Mouse (Mus musculus): ENCODE data around the gene Tnpo2. TPM values are rescaled to one million over a fixed set of nuclear protein-coding genes. Genes with fewer than 3 reads are reported as not detected.
A peak's percentile ranks its signal among the peaks of the same experiment; 100 is the strongest.

The Tnpo2 gene
- total and polyA plus RNA-seq, 3 experiments: 29.2 to 86.8 (median 62.3) TPM

- TF ChIP-seq CHD2 (IDR thresholded peaks at IDR 0.05; ENCODE audit: low read length): no peak
- no peak for TF ChIP-seq MYB (IDR thresholded peaks at IDR 0.05; ENCODE audit: low read depth, low read length)
- no peak for TF ChIP-seq E2F4 (IDR thresholded peaks at IDR 0.05; ENCODE audit: borderline replicate concordance, low read depth, low read length)
Measured at GRCm38 (mm10) chr8:84989810-84990209, 46.9 kb upstream of the Tnpo2 start (continued).

- Histone ChIP-seq H3K4me3 (ENCODE audit: control insufficient read depth in 1 of 2, insufficient read depth in 1 of 2, low read depth in 2 of 2, low read length in 2 of 2) (peak within 1 kb of the TSS; percentile 75 to 81), H3K27me3 (ENCODE audit: control insufficient read depth in 1 of 2, insufficient read depth in 2 of 2, low read length in 2 of 2) (no peaks in the 10 kb centered on the region), H3K36me3 (ENCODE audit: control insufficient read depth in 1 of 2, insufficient read depth in 2 of 2, low read length in 2 of 2) (peaks cover 0 to 10% of the 10 kb centered on the region in 2 experiments; a peak in 2 of 4 replicates), H3K9ac (ENCODE audit: control insufficient read depth, low read depth, low read length, poor library complexity, severe bottlenecking) (peak within 1 kb of the TSS; percentile 87), H3K4me1 (ENCODE audit: control insufficient read depth in 1 of 2, insufficient read depth in 2 of 2, low read length in 2 of 2) (peaks cover 0 to 21% of the 10 kb centered on the region in 2 experiments; a peak in 3 of 4 replicates), H3K27ac (ENCODE audit: control insufficient read depth, low read depth, low read length) (peak within 1 kb of the TSS; percentile 68), H3K9me3 (replicated peaks; ENCODE audit: insufficient read depth, low read length) (no peaks in the 10 kb centered on the region), H3K79me2 (ENCODE audit: control insufficient read depth, insufficient read depth, low read length, poor library complexity) (peaks cover 3% of the 10 kb centered on the region; the same call in 1 of the 2 replicates)
- peak; percentile 99 for DNase-seq (ENCODE audit: low read depth, low spot score)
- no peak for TF ChIP-seq GABPA (IDR thresholded peaks at IDR 0.05; ENCODE audit: low read depth, low read length)
- TF ChIP-seq UBTF (IDR thresholded peaks at IDR 0.05; ENCODE audit: borderline replicate concordance, insufficient read depth, low read depth, low read length): no peak
- no peak for TF ChIP-seq JUND (IDR thresholded peaks at IDR 0.05; ENCODE audit: low read depth, low read length)
- no peak for TF ChIP-seq RCOR1 (IDR thresholded peaks at IDR 0.05; ENCODE audit: low read depth, low read length)
- TF ChIP-seq ZNF384 (IDR thresholded peaks at IDR 0.05; ENCODE audit: low read depth, low read length): no peak
- peak; percentile 60; the same call in 1 of the 2 replicates for TF ChIP-seq TCF12 (IDR thresholded peaks at IDR 0.05; ENCODE audit: low read depth, low read length)
- TF ChIP-seq BHLHE40 (IDR thresholded peaks at IDR 0.05; ENCODE audit: borderline replicate concordance, low read depth, low read length): peak; percentile 90
- TF ChIP-seq POLR2A (IDR thresholded peaks at IDR 0.05; ENCODE audit: control insufficient read depth in 1 of 2, insufficient read depth in 1 of 2, low read depth in 1 of 2, low read length in 2 of 2, poor library complexity in 1 of 2): peak in 1 of 2 experiments; percentile 63; a peak in 2 of 4 replicates
- no peak for TF ChIP-seq KAT2A (conservative IDR thresholded peaks at IDR 0.05; ENCODE audit: low read depth, low read length)
- TF ChIP-seq HCFC1 (IDR thresholded peaks at IDR 0.05; ENCODE audit: low read depth, low read length): peak; percentile 83
- peak; percentile 87 for TF ChIP-seq SMC3 (IDR thresholded peaks at IDR 0.05; ENCODE audit: low read depth, low read length)
- no peak for TF ChIP-seq CHD2 (IDR thresholded peaks at IDR 0.05; ENCODE audit: low read length)
- no peak for TF ChIP-seq POLR2AphosphoS5 (IDR thresholded peaks at IDR 0.05; ENCODE audit: borderline replicate concordance, low read depth, low read length)
- no peak for TF ChIP-seq MAFK (IDR thresholded peaks at IDR 0.05; ENCODE audit: borderline replicate concordance, low read depth, low read length)
- peak; percentile 94 for TF ChIP-seq MAX (IDR thresholded peaks at IDR 0.05; ENCODE audit: low read length)
- 0 out of 2 replicates have a peak, but pooled peaks have one; percentile 33 for TF ChIP-seq ELF1 (IDR thresholded peaks at IDR 0.05; ENCODE audit: low read depth, low read length)
- TF ChIP-seq ZMIZ1 (IDR thresholded peaks at IDR 0.05; ENCODE audit: low read depth, low read length): peak; percentile 24; the same call in 1 of the 2 replicates
- TF ChIP-seq TBP (IDR thresholded peaks at IDR 0.05; ENCODE audit: low read depth, low read length): peak; percentile 77
- TF ChIP-seq MAZ (IDR thresholded peaks at IDR 0.05; ENCODE audit: low read depth, low read length): peak; percentile 62; the same call in 1 of the 2 replicates
- peak; percentile 97 for TF ChIP-seq USF1 (IDR thresholded peaks at IDR 0.05; ENCODE audit: low read depth, low read length)
- TF ChIP-seq POLR2AphosphoS2 (IDR thresholded peaks at IDR 0.05; ENCODE audit: low read length): peak; percentile 36; the same call in 1 of the 2 replicates
- TF ChIP-seq SIN3A (IDR thresholded peaks at IDR 0.05; ENCODE audit: low read length): peak; percentile 87
- TF ChIP-seq MEF2A (IDR thresholded peaks at IDR 0.05; ENCODE audit: extremely low read depth, insufficient replicate concordance, low read depth, low read length, poor library complexity, severe bottlenecking): no peak
- peak; percentile 23; the same call in 1 of the 2 replicates for TF ChIP-seq NELFE (IDR thresholded peaks at IDR 0.05; ENCODE audit: low read depth, low read length)
- peak; percentile 58; the same call in 1 of the 2 replicates for TF ChIP-seq ETS1 (IDR thresholded peaks at IDR 0.05; ENCODE audit: low read depth, low read length)
- TF ChIP-seq MYB (IDR thresholded peaks at IDR 0.05; ENCODE audit: low read depth, low read length): no peak
- no peak for TF ChIP-seq ZKSCAN1 (IDR thresholded peaks at IDR 0.05; ENCODE audit: low read depth, low read length)
- TF ChIP-seq MYC (IDR thresholded peaks at IDR 0.05; ENCODE audit: low read depth, low read length): no peak; the same call in 1 of the 2 replicates
- no peak for TF ChIP-seq NRF1 (IDR thresholded peaks at IDR 0.05; ENCODE audit: insufficient read depth, low read depth, low read length, poor library complexity, severe bottlenecking)
- peak; percentile 42 to 81; a peak in 3 of 4 replicates for TF ChIP-seq USF2 (IDR thresholded peaks at IDR 0.05; ENCODE audit: borderline replicate concordance in 1 of 2, insufficient read depth in 1 of 2, low read depth in 1 of 2, low read length in 2 of 2)
- peak in 1 of 2 experiments; percentile 19; a peak in 1 of 4 replicates for TF ChIP-seq EP300 (IDR thresholded peaks at IDR 0.05; ENCODE audit: low read depth in 1 of 2, low read length in 2 of 2)
- TF ChIP-seq MXI1 (IDR thresholded peaks at IDR 0.05; ENCODE audit: low read depth, low read length): peak; percentile 80
- TF ChIP-seq E2F4 (IDR thresholded peaks at IDR 0.05; ENCODE audit: borderline replicate concordance, low read depth, low read length): no peak
Measured at GRCm38 (mm10) chr8:84990349-84990748, 46.4 kb upstream of the Tnpo2 start, which contains the start of gene Hook2. Gene Hook2, plus strand, starts transcription at chr8:84990603.
